Mouse (Mus musculus): Measurements from ENCODE around the gene Trpm2.

Gene Trpm2

GRCm38 (mm10) chr10:77902894-77903715, 67.3 kb downstream of the Trpm2 start:
- DNase-seq (ENCODE audit: low spot score in 2 of 2), result peak; percentile 60 to 66

GRCm38 (mm10) chr10:77902211-77902893, 68.0 kb downstream of the Trpm2 start, which contains the start of gene Lrrc3:
Gene Lrrc3 (minus strand): TSS chr10:77902536.
- DNase-seq (ENCODE audit: low spot score in 2 of 2), result peak in 1 of 2 experiments; percentile 47

- DNase-seq (ENCODE audit: low spot score in 2 of 2), result peak in 1 of 2 experiments; percentile 26
Observed at GRCm38 (mm10) chr10:77901871-77902210, 68.5 kb downstream of the Trpm2 start.

GRCm38 (mm10) chr10:77900903-77901818, 69.2 kb downstream of the Trpm2 start:
- DNase-seq (ENCODE audit: low spot score in 2 of 2), result no peak

- DNase-seq (ENCODE audit: low spot score in 2 of 2), result no peak
Observed at GRCm38 (mm10) chr10:77900126-77900525, 70.2 kb downstream of the Trpm2 start.

- no peak for DNase-seq (ENCODE audit: low spot score in 2 of 2)
Observed at GRCm38 (mm10) chr10:77895562-77895961, 74.8 kb downstream of the Trpm2 start.

- no peak for DNase-seq (ENCODE audit: low spot score in 2 of 2)
Observed at GRCm38 (mm10) chr10:77890987-77891565, 79.3 kb downstream of the Trpm2 start.

GRCm38 (mm10) chr10:77886007-77886747, 84.2 kb downstream of the Trpm2 start:
- no peak for DNase-seq (ENCODE audit: low spot score in 2 of 2)

GRCm38 (mm10) chr10:77882553-77882952, 87.8 kb downstream of the Trpm2 start:
- DNase-seq (ENCODE audit: low spot score in 2 of 2), result no peak

GRCm38 (mm10) chr10:77880305-77880704, 90.1 kb downstream of the Trpm2 start:
- DNase-seq (ENCODE audit: low spot score in 2 of 2), result no peak

- peak in 1 of 2 experiments; percentile 46 for DNase-seq (ENCODE audit: low spot score in 2 of 2)
Observed at GRCm38 (mm10) chr10:77878985-77879384, 91.4 kb downstream of the Trpm2 start.

GRCm38 (mm10) chr10:77869651-77870050, 100.7 kb downstream of the Trpm2 start:
- DNase-seq (ENCODE audit: low spot score in 2 of 2), result no peak

GRCm38 (mm10) chr10:77867546-77867945, 102.8 kb downstream of the Trpm2 start:
- no peak for DNase-seq (ENCODE audit: low spot score in 2 of 2)

- DNase-seq (ENCODE audit: low spot score in 2 of 2), result no peak
Observed at GRCm38 (mm10) chr10:77864762-77865143, 105.6 kb downstream of the Trpm2 start.

GRCm38 (mm10) chr10:77864067-77864761, 106.1 kb downstream of the Trpm2 start:
- DNase-seq (ENCODE audit: low spot score in 2 of 2), result no peak

GRCm38 (mm10) chr10:77861675-77862074, 108.7 kb downstream of the Trpm2 start, which contains the start of gene Gm3285:
Gene Gm3285 (plus strand): TSS chr10:77861975.
- DNase-seq (ENCODE audit: low spot score in 2 of 2), result no peak
